Mouse (Mus musculus) forebrain, embryonic 16.5 days (tissue): Measurements from ENCODE around the gene Aco1. TPM values are rescaled to one million over a fixed set of nuclear protein-coding genes. Genes with fewer than 3 reads are reported as not detected.
A peak's percentile ranks its signal among the peaks of the same experiment; 100 is the strongest.
"Not testable (repeated sequence)": the region's sequence is repeated elsewhere in the genome, so short reads cannot be mapped to it uniquely, and the experiment has no call there.

Experiments
- ATAC-seq: fragments of 200-750 bp; cut with Nextera tagmentation; 2 replicates; pipeline ENCODE4 v1.8.0; 2017; ENCODE audit warnings: mild to moderate bottlenecking, moderate library complexity
- H3K27ac ChIP-seq: fragments of 300-500 bp; sonication (generic); 2 replicates; pipeline ENCODE4 v1.5.1; 2014; ENCODE audit warnings: low read length, control low read depth
- H3K27me3 ChIP-seq: fragments of 300-500 bp; sonication (generic); replicated peaks from 2 replicates; pipeline ENCODE4 v1.6.1; 2014; ENCODE audit warnings: low read length; ENCODE audit not compliant: control insufficient read depth, insufficient read depth
- H3K36me3 ChIP-seq: fragments of 300-500 bp; sonication (generic); 2 replicates; pipeline ENCODE4 v1.6.1; 2014; ENCODE audit not compliant: control insufficient read depth, insufficient read depth
- H3K4me1 ChIP-seq: fragments of 300-500 bp; sonication (generic); replicated peaks from 2 replicates; pipeline ENCODE4 v1.6.1; 2014; ENCODE audit warnings: low read length; ENCODE audit not compliant: control insufficient read depth, insufficient read depth
- H3K4me2 ChIP-seq: fragments of 300-500 bp; sonication (generic); 2 replicates; pipeline ENCODE4 v1.6.1; 2014; ENCODE audit warnings: mild to moderate bottlenecking, low read length, control low read depth
- H3K4me3 ChIP-seq: fragments of 300-500 bp; sonication (generic); replicated peaks from 2 replicates; pipeline ENCODE4 v1.5.1; 2014; ENCODE audit warnings: mild to moderate bottlenecking, low read length, control low read depth
- H3K9ac ChIP-seq: fragments of 300-500 bp; sonication (generic); replicated peaks from 2 replicates; pipeline ENCODE4 v1.6.1; 2014; ENCODE audit warnings: low read depth, low read length, control low read depth
- H3K9me3 ChIP-seq: fragments of 300-500 bp; sonication (generic); 2 replicates; pipeline ENCODE4 v1.6.1; 2016; ENCODE audit warnings: low read length; ENCODE audit not compliant: control insufficient read depth
- WGBS: fragments of 180-500 bp; shearing (Covaris S2); extraction: QIAGEN DNeasy Blood & Tissue Kit; methylation state at CpG from one replicate; pipeline ENCODE4 v1.1.7; 2014; 5-methylcytosine and 5-hydroxymethylcytosine counted together
- polyA plus RNA-seq: library from polyadenylated mRNA; unstranded; fragments of >200 nt; fragmentation: Nextera tagmentation; extraction: Ambion mirVana; gene quantifications from 2 replicates; pipeline ENCODE4 v1.2.1, GENCODE M21; 2015

Gene Aco1
- 54.3 and 58.3 TPM in 2 replicates for polyA plus RNA-seq

DNA sequence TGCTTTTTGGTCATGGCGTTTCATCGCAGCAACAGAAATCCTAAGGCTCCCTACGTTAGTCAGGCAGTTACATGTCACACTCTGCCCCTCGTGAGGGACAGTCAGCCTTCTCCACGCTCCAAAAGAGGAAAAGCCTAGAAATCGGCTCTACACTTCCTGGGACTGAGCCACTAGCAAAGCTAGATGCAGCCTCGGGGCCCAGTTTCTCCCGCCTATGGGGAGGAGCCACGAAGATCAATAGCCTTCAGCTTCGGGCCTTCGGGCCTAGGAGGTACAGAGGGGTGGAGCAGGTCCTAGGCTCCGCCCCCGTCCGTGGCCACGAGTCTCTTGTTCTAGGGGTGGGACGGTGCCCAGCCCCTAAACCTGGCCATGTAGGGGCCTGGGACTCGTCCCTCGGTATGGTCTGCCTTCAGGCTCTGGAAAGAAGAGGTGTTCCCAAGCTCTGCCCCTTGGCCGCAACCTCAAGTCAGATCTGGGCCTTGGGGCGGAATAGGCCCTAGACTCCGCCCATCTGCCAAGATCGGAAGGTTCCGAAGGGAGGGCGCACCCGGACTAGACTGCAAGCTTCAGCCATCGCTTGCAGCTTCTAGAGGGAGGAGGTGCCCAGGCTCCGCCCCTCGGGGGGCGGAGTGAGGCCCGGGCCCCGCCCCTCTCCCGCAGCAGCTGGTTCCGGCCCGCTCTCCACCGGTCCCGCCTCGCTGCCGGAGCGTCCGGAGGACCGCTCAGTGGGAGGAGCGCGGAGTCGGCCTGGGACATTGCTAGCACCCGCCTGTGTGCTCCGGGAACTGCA is at the start of gene Aco1:
TSS of gene Aco1 (plus strand) at position 339 of the 790 bp plus-strand sequence.
- Histone ChIP-seq H3K4me3 (peak within 1 kb of the TSS; percentile 81), H3K9me3 (no peaks in the 10 kb centered on the region), H3K27ac (peak within 1 kb of the TSS; percentile 91), H3K27me3 (no peaks in the 10 kb centered on the region), H3K4me1 (peaks cover 20% of the 10 kb centered on the region), H3K9ac (peak within 1 kb of the TSS; percentile 75), H3K36me3 (no peaks in the 10 kb centered on the region), H3K4me2 (peak within 1 kb of the TSS; percentile 71)
- WGBS = under 1% methylated on average over 45 of the region's 46 CpGs
- peak; percentile 96 for ATAC-seq

- no peak overlapping the region for H3K9ac ChIP-seq
- WGBS = 86% methylated on average over 2 of the region's 2 CpGs
- no peak overlapping the region for H3K27ac ChIP-seq
- no peak overlapping the region for H3K4me2 ChIP-seq
- H3K9me3 ChIP-seq = no peaks in the 10 kb centered on the region
- ATAC-seq = no peak
- no peaks in the 10 kb centered on the region for H3K27me3 ChIP-seq
- no peak overlapping the region for H3K4me3 ChIP-seq
- H3K36me3 ChIP-seq = no peaks in the 10 kb centered on the region
- H3K4me1 ChIP-seq = no peaks in the 10 kb centered on the region
Measured at GRCm38 (mm10) chr4:40094974-40095373, 47.9 kb upstream of the Aco1 start.

GRCm38 (mm10) chr4:40102996-40103395 is 39.9 kb upstream of the Aco1 start:
- no peak overlapping the region for H3K9ac ChIP-seq
- peaks cover 2% of the 10 kb centered on the region; the same call in 1 of the 2 replicates for H3K9me3 ChIP-seq
- H3K4me3 ChIP-seq = no peak overlapping the region
- no peak overlapping the region for H3K27ac ChIP-seq
- WGBS = 73% methylated on average over 1 of the region's 1 CpGs
- no peak for ATAC-seq
- H3K27me3 ChIP-seq = no peaks in the 10 kb centered on the region
- no peaks in the 10 kb centered on the region for H3K36me3 ChIP-seq
- 0 out of 2 replicates have a peak, but pooled peaks cover 2% of the 10 kb centered on the region for H3K4me1 ChIP-seq
- no peak overlapping the region for H3K4me2 ChIP-seq

GRCm38 (mm10) chr4:40106004-40106536 is 36.8 kb upstream of the Aco1 start:
- H3K9ac ChIP-seq = no peak overlapping the region
- 15% methylated on average over 8 of the region's 8 CpGs for WGBS
- H3K4me3 ChIP-seq = no peak overlapping the region
- 0 out of 2 replicates have a peak, but pooled peaks cover 2% of the 10 kb centered on the region for H3K4me1 ChIP-seq
- peaks cover 2% of the 10 kb centered on the region; the same call in 1 of the 2 replicates for H3K9me3 ChIP-seq
- no peaks in the 10 kb centered on the region for H3K36me3 ChIP-seq
- H3K4me2 ChIP-seq = no peak overlapping the region
- H3K27me3 ChIP-seq = no peaks in the 10 kb centered on the region
- ATAC-seq = peak; percentile 57
- H3K27ac ChIP-seq = no peak overlapping the region

DNA sequence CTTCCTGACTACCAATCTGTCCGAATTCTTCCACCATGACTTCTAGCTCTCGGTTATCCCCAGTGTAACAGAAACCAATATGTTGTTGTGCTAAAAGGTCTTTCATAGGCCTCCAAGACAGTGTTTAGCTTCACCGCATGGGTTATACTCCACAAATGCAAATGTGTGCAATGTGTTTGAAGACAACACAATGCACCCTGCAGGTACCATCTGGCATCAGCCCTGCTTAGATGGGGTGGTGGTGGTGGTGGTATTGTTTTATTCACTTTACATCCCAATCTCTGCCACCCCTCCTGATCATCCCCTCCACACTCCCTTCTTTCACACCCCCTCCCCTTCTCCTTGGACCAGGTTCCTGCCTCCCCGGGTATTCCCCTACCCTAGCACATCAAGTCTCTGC is 34.9 kb upstream of the Aco1 start:
- WGBS = 75% methylated on average over 4 of the region's 4 CpGs
- H3K4me3 ChIP-seq = no peak overlapping the region
- ATAC-seq = peak; percentile 56
- no peak overlapping the region for H3K9ac ChIP-seq
- H3K27me3 ChIP-seq = no peaks in the 10 kb centered on the region
- 0 out of 2 replicates have a peak, but pooled peaks cover 2% of the 10 kb centered on the region for H3K4me1 ChIP-seq
- peaks cover 2% of the 10 kb centered on the region; the same call in 1 of the 2 replicates for H3K9me3 ChIP-seq
- H3K4me2 ChIP-seq = no peak overlapping the region
- H3K27ac ChIP-seq = no peak overlapping the region
- H3K36me3 ChIP-seq = no peaks in the 10 kb centered on the region

GRCm38 (mm10) chr4:40113173-40113572 is 29.7 kb upstream of the Aco1 start:
- no peak overlapping the region for H3K9ac ChIP-seq
- H3K4me1 ChIP-seq = no peaks in the 10 kb centered on the region
- WGBS = 82% methylated on average over 1 of the region's 1 CpGs
- no peak overlapping the region for H3K27ac ChIP-seq
- no peaks in the 10 kb centered on the region for H3K36me3 ChIP-seq
- no peaks in the 10 kb centered on the region for H3K27me3 ChIP-seq
- H3K4me3 ChIP-seq = no peak overlapping the region
- H3K9me3 ChIP-seq = no peaks in the 10 kb centered on the region
- no peak for ATAC-seq
- no peak overlapping the region for H3K4me2 ChIP-seq

- no peaks in the 10 kb centered on the region for H3K9me3 ChIP-seq
- no peak overlapping the region for H3K27ac ChIP-seq
- H3K4me3 ChIP-seq = no peak overlapping the region
- H3K4me2 ChIP-seq = no peak overlapping the region
- H3K9ac ChIP-seq = no peak overlapping the region
- H3K4me1 ChIP-seq = no peaks in the 10 kb centered on the region
- no peak for ATAC-seq
- 75% methylated on average over 3 of the region's 3 CpGs for WGBS
- no peaks in the 10 kb centered on the region for H3K27me3 ChIP-seq
- H3K36me3 ChIP-seq = no peaks in the 10 kb centered on the region
Measured at GRCm38 (mm10) chr4:40121221-40121620, 21.7 kb upstream of the Aco1 start.

GRCm38 (mm10) chr4:40122291-40122690 is 20.6 kb upstream of the Aco1 start:
- 95% methylated on average over 1 of the region's 1 CpGs for WGBS
- ATAC-seq = not testable (repeated sequence)

DNA sequence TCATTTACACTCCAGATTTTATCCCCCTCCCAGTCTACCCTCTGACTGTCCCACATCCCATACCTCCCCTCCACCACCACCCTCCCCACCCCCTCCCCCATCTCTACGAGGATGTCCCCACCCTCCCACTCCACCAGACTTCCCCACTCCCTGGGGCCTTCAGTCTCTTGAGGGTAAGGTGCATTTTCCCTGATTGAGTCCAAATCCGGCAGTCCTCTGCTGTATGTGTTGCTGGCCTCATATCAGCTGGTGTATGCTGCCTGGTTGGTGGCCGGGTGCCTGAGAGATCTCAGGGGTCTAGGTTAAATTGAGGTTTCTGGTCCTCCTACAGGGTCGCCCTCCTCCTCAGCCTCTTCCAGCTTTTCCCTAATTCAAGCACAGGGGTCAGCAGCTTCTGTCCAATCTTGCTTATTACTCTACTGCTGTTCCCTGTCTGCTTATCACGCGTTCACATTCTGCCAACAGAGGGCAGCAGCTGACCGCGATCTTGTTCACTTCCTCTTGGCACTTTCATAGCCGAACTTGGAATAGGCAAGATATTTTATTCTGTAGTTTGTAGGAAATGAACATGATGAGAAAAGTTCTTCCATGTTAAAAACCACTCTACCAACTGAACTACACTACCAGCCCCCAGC is 8.3 kb upstream of the Aco1 start:
- Histone ChIP-seq H3K9ac (no peak overlapping the region), H3K27me3 (no peaks in the 10 kb centered on the region), H3K4me3 (no peak overlapping the region), H3K9me3 (no peaks in the 10 kb centered on the region), H3K27ac (no peak overlapping the region), H3K36me3 (no peaks in the 10 kb centered on the region), H3K4me2 (no peak overlapping the region), H3K4me1 (no peaks in the 10 kb centered on the region)
- 15% methylated on average over 9 of the region's 9 CpGs for WGBS
- peak; percentile 45; the same call in 1 of the 2 replicates for ATAC-seq

More at GRCm38 (mm10) chr4:40122291-40122690, 20.6 kb upstream of the Aco1 start:
- not testable (repeated sequence) for H3K36me3 ChIP-seq, H3K4me2 ChIP-seq, H3K4me3 ChIP-seq, H3K4me1 ChIP-seq, H3K27me3 ChIP-seq, H3K9me3 ChIP-seq, H3K27ac ChIP-seq, H3K9ac ChIP-seq
